Mouse (Mus musculus): ENCODE data around the gene Il4i1. TPM values are rescaled to one million over a fixed set of nuclear protein-coding genes. Genes with fewer than 3 reads are reported as not detected.

The Il4i1 gene
- polyA plus RNA-seq, 1 experiment from 2014 or later, result 1.8 TPM

GRCm38 (mm10) chr7:44857042-44857552, 40.9 kb downstream of the Il4i1 start, which contains the start of gene Pnkp:
Gene Pnkp (plus strand): TSS chr7:44857139.
- Histone ChIP-seq H3K27ac (ENCODE audit: low read length) (peak within 1 kb of the TSS; percentile 94), H3K4me1 (ENCODE audit: control insufficient read depth, insufficient read depth, low read length) (peaks cover 40% of the 10 kb centered on the region), H3K9ac (ENCODE audit: low read depth, low read length) (peak within 1 kb of the TSS; percentile 94), H3K4me2 (ENCODE audit: low read depth, low read length) (peak within 1 kb of the TSS; percentile 72), H3K36me3 (ENCODE audit: control insufficient read depth, insufficient read depth, low read length) (no peaks in the 10 kb centered on the region; the same call in 1 of the 2 replicates), H3K4me3 (ENCODE audit: low read length) (peak within 1 kb of the TSS; percentile 90), H3K9me3 (ENCODE audit: control insufficient read depth, low read length) (no peaks in the 10 kb centered on the region), H3K27me3 (replicated peaks; ENCODE audit: control insufficient read depth, insufficient read depth, low read length) (no peaks in the 10 kb centered on the region)
- WGBS, result under 1% methylated on average over 32 of the region's 32 CpGs
- ATAC-seq, result peak; percentile 29

GRCm38 (mm10) chr7:44857905-44858304, 41.7 kb downstream of the Il4i1 start:
- no peaks in the 10 kb centered on the region for H3K27me3 ChIP-seq (replicated peaks; ENCODE audit: control insufficient read depth, insufficient read depth, low read length)
- H3K27ac ChIP-seq (ENCODE audit: low read length), result no peak overlapping the region
- no peak for ATAC-seq
- H3K4me1 ChIP-seq (ENCODE audit: control insufficient read depth, insufficient read depth, low read length), result peaks cover 40% of the 10 kb centered on the region
- 31% methylated on average over 8 of the region's 8 CpGs for WGBS
- peaks cover 6% of the 10 kb centered on the region for H3K36me3 ChIP-seq (ENCODE audit: control insufficient read depth, insufficient read depth, low read length)
- H3K4me2 ChIP-seq (ENCODE audit: low read depth, low read length), result peak overlapping the region; percentile 72
- peak overlapping the region; percentile 94 for H3K9ac ChIP-seq (ENCODE audit: low read depth, low read length)
- H3K4me3 ChIP-seq (ENCODE audit: low read length), result peak overlapping the region; percentile 90
- H3K9me3 ChIP-seq (ENCODE audit: control insufficient read depth, low read length), result no peaks in the 10 kb centered on the region

- Histone ChIP-seq H3K9me3 (ENCODE audit: control insufficient read depth, low read length) (no peaks in the 10 kb centered on the region), H3K4me2 (ENCODE audit: low read depth, low read length) (no peak overlapping the region), H3K27ac (ENCODE audit: low read length) (no peak overlapping the region), H3K4me3 (ENCODE audit: low read length) (no peak overlapping the region), H3K4me1 (ENCODE audit: control insufficient read depth, insufficient read depth, low read length) (peaks cover 31% of the 10 kb centered on the region), H3K36me3 (ENCODE audit: control insufficient read depth, insufficient read depth, low read length) (peaks cover 17% of the 10 kb centered on the region), H3K9ac (ENCODE audit: low read depth, low read length) (no peak overlapping the region), H3K27me3 (replicated peaks; ENCODE audit: control insufficient read depth, insufficient read depth, low read length) (no peaks in the 10 kb centered on the region)
- ATAC-seq, result no peak
- 90% methylated on average over 11 of the region's 11 CpGs for WGBS
Measured at GRCm38 (mm10) chr7:44859896-44860295, 43.7 kb downstream of the Il4i1 start.

- 0 out of 2 replicates have a peak overlapping the region, but pooled peaks have one; percentile 12 for H3K9ac ChIP-seq (ENCODE audit: low read depth, low read length)
Measured at GRCm38 (mm10) chr7:44860576-44861428, 44.6 kb downstream of the Il4i1 start.

DNA sequence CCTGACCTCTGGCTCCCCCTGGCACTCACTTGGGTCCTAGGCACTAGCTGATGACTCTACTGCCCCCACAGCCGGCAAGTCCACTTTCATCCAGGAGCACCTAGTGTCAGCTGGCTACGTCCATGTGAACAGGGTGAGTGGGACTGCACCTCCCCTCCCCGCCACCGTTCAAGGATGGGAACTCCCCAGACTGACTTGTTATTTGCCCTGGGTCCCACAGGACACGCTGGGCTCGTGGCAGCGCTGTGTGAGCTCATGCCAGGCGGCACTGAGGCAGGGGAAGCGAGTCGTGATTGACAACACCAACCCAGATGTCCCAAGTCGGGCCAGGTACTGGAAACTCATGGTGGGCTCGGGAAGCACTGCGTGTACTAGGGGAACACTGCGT, 45.2 kb downstream of the Il4i1 start:
- H3K9ac ChIP-seq (ENCODE audit: low read depth, low read length), result no peak overlapping the region
- no peak overlapping the region for H3K4me3 ChIP-seq (ENCODE audit: low read length)
- 81% methylated on average over 14 of the region's 14 CpGs for WGBS
- no peak for ATAC-seq
- no peaks in the 10 kb centered on the region for H3K27me3 ChIP-seq (replicated peaks; ENCODE audit: control insufficient read depth, insufficient read depth, low read length)
- H3K9me3 ChIP-seq (ENCODE audit: control insufficient read depth, low read length), result no peaks in the 10 kb centered on the region
- H3K27ac ChIP-seq (ENCODE audit: low read length), result no peak overlapping the region; the same call in 1 of the 2 replicates
- no peak overlapping the region for H3K4me2 ChIP-seq (ENCODE audit: low read depth, low read length)
- H3K36me3 ChIP-seq (ENCODE audit: control insufficient read depth, insufficient read depth, low read length), result peaks cover 21% of the 10 kb centered on the region
- peaks cover 33% of the 10 kb centered on the region for H3K4me1 ChIP-seq (ENCODE audit: control insufficient read depth, insufficient read depth, low read length)

More at GRCm38 (mm10) chr7:44860576-44861428, 44.6 kb downstream of the Il4i1 start:
- H3K27me3 ChIP-seq (replicated peaks; ENCODE audit: control insufficient read depth, insufficient read depth, low read length), result no peaks in the 10 kb centered on the region
- peak; percentile 22 for ATAC-seq
- no peak overlapping the region for H3K4me3 ChIP-seq (ENCODE audit: low read length)
- no peaks in the 10 kb centered on the region for H3K9me3 ChIP-seq (ENCODE audit: control insufficient read depth, low read length)
- no peak overlapping the region for H3K4me2 ChIP-seq (ENCODE audit: low read depth, low read length)
- peaks cover 21% of the 10 kb centered on the region for H3K36me3 ChIP-seq (ENCODE audit: control insufficient read depth, insufficient read depth, low read length)
- H3K27ac ChIP-seq (ENCODE audit: low read length), result peak overlapping the region; percentile 28
- 54% methylated on average over 22 of the region's 22 CpGs for WGBS
- H3K4me1 ChIP-seq (ENCODE audit: control insufficient read depth, insufficient read depth, low read length), result peaks cover 31% of the 10 kb centered on the region

DNA sequence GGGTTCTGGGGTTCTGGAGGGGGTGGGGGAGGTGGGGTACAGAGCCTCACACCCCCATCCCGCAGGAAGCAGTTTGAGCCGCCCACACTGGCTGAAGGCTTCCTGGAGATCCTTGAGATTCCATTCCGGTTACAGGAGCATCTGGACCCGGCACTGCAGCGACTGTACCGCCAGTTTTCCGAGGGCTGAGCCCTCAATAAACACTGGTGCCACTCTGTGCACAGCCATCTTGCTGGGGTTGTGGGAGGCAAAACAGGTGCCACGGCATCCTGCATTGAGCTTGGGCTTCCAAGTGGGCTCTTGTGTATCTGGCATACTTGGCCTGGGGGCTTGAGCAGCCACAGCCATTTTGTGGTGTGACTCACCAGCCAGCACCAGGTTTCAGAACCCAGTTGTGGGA, 46.2 kb downstream of the Il4i1 start:
- Histone ChIP-seq H3K4me2 (ENCODE audit: low read depth, low read length) (no peak overlapping the region), H3K9me3 (ENCODE audit: control insufficient read depth, low read length) (no peaks in the 10 kb centered on the region), H3K9ac (ENCODE audit: low read depth, low read length) (no peak overlapping the region), H3K4me1 (ENCODE audit: control insufficient read depth, insufficient read depth, low read length) (peaks cover 40% of the 10 kb centered on the region), H3K27me3 (replicated peaks; ENCODE audit: control insufficient read depth, insufficient read depth, low read length) (no peaks in the 10 kb centered on the region), H3K36me3 (ENCODE audit: control insufficient read depth, insufficient read depth, low read length) (peaks cover 21% of the 10 kb centered on the region), H3K4me3 (ENCODE audit: low read length) (no peak overlapping the region), H3K27ac (ENCODE audit: low read length) (no peak overlapping the region)
- WGBS, result 77% methylated on average over 8 of the region's 8 CpGs
- ATAC-seq, result no peak

- Histone ChIP-seq H3K9me3 (ENCODE audit: control insufficient read depth, low read length) (no peaks in the 10 kb centered on the region), H3K36me3 (ENCODE audit: control insufficient read depth, insufficient read depth, low read length) (peaks cover 21% of the 10 kb centered on the region), H3K27me3 (replicated peaks; ENCODE audit: control insufficient read depth, insufficient read depth, low read length) (no peaks in the 10 kb centered on the region), H3K9ac (ENCODE audit: low read depth, low read length) (no peak overlapping the region), H3K27ac (ENCODE audit: low read length) (no peak overlapping the region; the same call in 1 of the 2 replicates), H3K4me1 (ENCODE audit: control insufficient read depth, insufficient read depth, low read length) (peaks cover 42% of the 10 kb centered on the region), H3K4me3 (ENCODE audit: low read length) (no peak overlapping the region), H3K4me2 (ENCODE audit: low read depth, low read length) (no peak overlapping the region)
- ATAC-seq, result no peak
- WGBS, result 89% methylated on average over 14 of the region's 14 CpGs
Measured at GRCm38 (mm10) chr7:44863210-44863609, 47.0 kb downstream of the Il4i1 start.

GRCm38 (mm10) chr7:44863982-44864494, 47.9 kb downstream of the Il4i1 start:
- ATAC-seq, result no peak
- H3K27ac ChIP-seq (ENCODE audit: low read length), result no peak overlapping the region
- peaks cover 41% of the 10 kb centered on the region for H3K4me1 ChIP-seq (ENCODE audit: control insufficient read depth, insufficient read depth, low read length)

More at GRCm38 (mm10) chr7:44863982-44864494, 47.9 kb downstream of the Il4i1 start:
- H3K36me3 ChIP-seq (ENCODE audit: control insufficient read depth, insufficient read depth, low read length), result peaks cover 21% of the 10 kb centered on the region
- no peaks in the 10 kb centered on the region for H3K27me3 ChIP-seq (replicated peaks; ENCODE audit: control insufficient read depth, insufficient read depth, low read length)
- 83% methylated on average over 11 of the region's 11 CpGs for WGBS
- peak overlapping the region; percentile 14; the same call in 1 of the 2 replicates for H3K9ac ChIP-seq (ENCODE audit: low read depth, low read length)
- H3K9me3 ChIP-seq (ENCODE audit: control insufficient read depth, low read length), result no peaks in the 10 kb centered on the region
- H3K4me2 ChIP-seq (ENCODE audit: low read depth, low read length), result no peak overlapping the region
- H3K4me3 ChIP-seq (ENCODE audit: low read length), result no peak overlapping the region
